Mouse (Mus musculus) heart, adult 2 months (tissue): ENCODE data around the gene Best1. TPM values are rescaled to one million over a fixed set of nuclear protein-coding genes. Genes with fewer than 3 reads are reported as not detected.

ENCODE experiments used
- DNase-seq, 2 experiments: peaks; one replicate each; pipeline ENCODE4 v3.0.0; 2021
- H3K27ac ChIP-seq: fragments of 200-600 bp; 2 replicates; pipeline ENCODE4 v1.8.1; 2022
- H3K27me3 ChIP-seq: fragments of 200-500 bp; 2 replicates; pipeline ENCODE4 v1.6.1; 2012; ENCODE audit warnings: mild to moderate bottlenecking, low read length, inconsistent platforms, mixed read lengths; ENCODE audit not compliant: control insufficient read depth, insufficient read depth
- H3K36me3 ChIP-seq: fragments of 200-500 bp; 2 replicates; pipeline ENCODE4 v1.6.1; 2012; ENCODE audit warnings: low read length, inconsistent platforms; ENCODE audit not compliant: control insufficient read depth, insufficient read depth
- H3K4me1 ChIP-seq: fragments of 200-500 bp; 2 replicates; pipeline ENCODE4 v1.6.1; 2011; ENCODE audit warnings: low read length; ENCODE audit not compliant: control insufficient read depth, insufficient read depth
- H3K4me3 ChIP-seq: fragments of 200-600 bp; 2 replicates; pipeline ENCODE4 v1.8.1; 2022
- H3K79me2 ChIP-seq: fragments of 200-500 bp; replicated peaks from 2 replicates; pipeline ENCODE4 v1.6.1; 2012; ENCODE audit warnings: mild to moderate bottlenecking, inconsistent platforms, low read length, moderate library complexity, mixed read lengths; ENCODE audit not compliant: control insufficient read depth, insufficient read depth
- H3K9ac ChIP-seq: fragments of 200-500 bp; 2 replicates; pipeline ENCODE4 v1.6.1; 2012; ENCODE audit warnings: low read depth, mild to moderate bottlenecking, control low read depth, inconsistent platforms, low read length, mixed read lengths
- CTCF ChIP-seq: fragments of 200-600 bp; IDR thresholded peaks from 2 replicates; pipeline ENCODE4 v1.8.1; 2022; ENCODE audit warnings: antibody characterized with exemption, mild to moderate bottlenecking, moderate library complexity
- EP300 ChIP-seq: fragments of 200-500 bp; IDR thresholded peaks from 2 replicates; pipeline ENCODE4 v1.6.1; 2011; ENCODE audit warnings: low read depth, low read length, control low read depth; ENCODE audit not compliant: insufficient read depth
- POLR2A ChIP-seq: fragments of 200-500 bp; IDR thresholded peaks from 2 replicates; pipeline ENCODE4 v1.6.1; 2011; ENCODE audit warnings: mild to moderate bottlenecking, low read depth, low read length, control low read depth; ENCODE audit not compliant: insufficient read depth
- WGBS: fragments of 180-500 bp; shearing (Covaris S2); methylation state at CpG from one replicate; pipeline ENCODE4 v1.1.7; 2018; 5-methylcytosine and 5-hydroxymethylcytosine counted together
- intact Hi-C: fragments of 180-260 bp; cut with DNase I; formaldehyde crosslinking; loops from one replicate; pipeline ENCODE4 v1.15.1; 2025
- polyA plus RNA-seq: library from polyadenylated mRNA; depleted of rRNA; stranded (reverse); fragments of >200 nt; gene quantifications from 2 replicates; pipeline ENCODE4 v1.2.3, GENCODE M21; 2012
- total RNA-seq, 2 experiments: library from RNA; stranded (reverse); gene quantifications; 2 replicates each; pipeline ENCODE4 v1.2.3; 2021

Gene Best1
- total and polyA plus RNA-seq, 3 experiments = 0.10 to 0.45 (median 0.11) TPM

GRCm38 (mm10) chr19:10033211-10033973, 32.0 kb upstream of the Best1 start:
- Histone ChIP-seq H3K27me3 (no peaks in the 10 kb centered on the region), H3K4me1 (no peaks in the 10 kb centered on the region), H3K36me3 (no peaks in the 10 kb centered on the region), H3K27ac (no peak overlapping the region), H3K9ac (no peak overlapping the region), H3K79me2 (no peaks in the 10 kb centered on the region), H3K4me3 (no peak overlapping the region)
- TF ChIP-seq EP300 = 0 out of 2 replicates have a peak, but pooled peaks have one; percentile 46
- peak; percentile 92 for TF ChIP-seq CTCF
- TF ChIP-seq POLR2A = no peak
- intact Hi-C loops = loop anchor here (1.0 to 2.0 kb wide), 2 partner anchors 33 to 117 kb away; no protein-coding TSS in a partner anchor
- WGBS = 38% methylated on average over 8 of the region's 8 CpGs
- peak; percentile 62 to 64 for DNase-seq

DNA sequence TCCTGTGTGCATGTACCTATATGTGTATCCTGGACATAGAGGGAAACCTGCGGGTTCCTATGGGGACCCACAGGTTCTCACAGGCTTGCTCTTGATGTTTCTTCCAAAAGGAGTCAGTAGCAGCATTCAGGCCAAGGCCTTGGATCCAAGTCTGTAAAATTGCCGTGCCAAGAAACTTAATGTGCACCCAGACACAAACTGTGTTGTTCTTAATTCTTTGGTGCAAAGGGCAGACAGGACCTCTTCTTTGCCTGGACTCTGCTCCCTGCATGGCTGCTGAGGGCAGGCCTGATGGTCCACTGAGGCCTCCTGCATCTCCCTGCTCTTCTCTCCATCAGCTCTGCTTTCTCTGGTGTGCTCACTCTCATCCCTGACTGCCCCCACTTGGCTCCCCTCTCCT, 28.3 kb upstream of the Best1 start:
- WGBS = 88% methylated on average over 2 of the region's 2 CpGs
- Histone ChIP-seq H3K79me2 (no peaks in the 10 kb centered on the region), H3K27me3 (no peaks in the 10 kb centered on the region), H3K4me3 (no peak overlapping the region), H3K4me1 (peaks cover 6% of the 10 kb centered on the region), H3K27ac (no peak overlapping the region), H3K36me3 (no peaks in the 10 kb centered on the region), H3K9ac (no peak overlapping the region)
- intact Hi-C loops = no loop called here
- DNase-seq = no peak
- TF ChIP-seq POLR2A (no peak), CTCF (no peak), EP300 (no peak)

DNA sequence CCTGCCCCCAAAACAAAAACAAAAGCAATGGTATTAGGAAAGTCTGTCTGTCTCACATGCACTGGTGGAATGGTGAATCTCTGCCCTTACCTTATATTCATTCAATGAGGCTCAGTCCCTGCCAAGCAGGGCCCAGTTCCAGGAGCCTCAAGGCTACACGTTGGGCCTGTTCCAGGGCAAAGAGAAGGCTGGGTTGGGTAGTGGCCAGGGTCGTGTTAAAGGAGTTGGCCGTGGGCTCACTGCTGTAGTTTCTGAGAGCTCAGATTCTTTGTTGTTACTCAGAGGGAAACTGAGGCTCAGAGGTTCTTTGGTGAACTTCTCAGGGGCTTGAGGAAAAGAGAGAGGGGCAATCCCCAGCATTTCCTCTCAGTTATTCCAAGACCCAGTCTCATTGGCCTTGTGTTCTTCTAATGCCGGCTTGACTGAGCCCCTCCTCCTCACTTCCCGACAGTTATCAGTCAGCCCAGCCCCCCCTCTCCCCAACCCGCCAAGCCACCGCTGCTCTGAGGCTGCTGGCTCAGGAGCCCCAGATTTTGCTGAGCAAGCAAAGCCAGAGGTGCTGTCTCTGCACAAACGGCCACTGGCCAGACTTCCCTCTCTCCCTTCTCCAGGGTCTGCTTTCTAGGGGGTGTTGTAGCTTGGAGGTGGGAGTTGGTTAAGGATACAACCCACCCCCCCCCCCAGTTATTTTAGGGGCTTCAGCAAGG, 23.9 kb upstream of the Best1 start:
- no peaks in the 10 kb centered on the region for H3K36me3 ChIP-seq
- DNase-seq = peak in 1 of 2 experiments; percentile 70
- TF ChIP-seq CTCF = no peak
- TF ChIP-seq POLR2A = peak; percentile 29; the same call in 1 of the 2 replicates
- no peak overlapping the region for H3K9ac ChIP-seq
- peaks cover 13% of the 10 kb centered on the region for H3K4me1 ChIP-seq
- H3K27ac ChIP-seq = peak overlapping the region; percentile 45
- intact Hi-C loops = no loop called here
- no peaks in the 10 kb centered on the region for H3K79me2 ChIP-seq
- no peak overlapping the region for H3K4me3 ChIP-seq
- under 1% methylated on average over 8 of the region's 8 CpGs for WGBS
- no peaks in the 10 kb centered on the region for H3K27me3 ChIP-seq

DNA sequence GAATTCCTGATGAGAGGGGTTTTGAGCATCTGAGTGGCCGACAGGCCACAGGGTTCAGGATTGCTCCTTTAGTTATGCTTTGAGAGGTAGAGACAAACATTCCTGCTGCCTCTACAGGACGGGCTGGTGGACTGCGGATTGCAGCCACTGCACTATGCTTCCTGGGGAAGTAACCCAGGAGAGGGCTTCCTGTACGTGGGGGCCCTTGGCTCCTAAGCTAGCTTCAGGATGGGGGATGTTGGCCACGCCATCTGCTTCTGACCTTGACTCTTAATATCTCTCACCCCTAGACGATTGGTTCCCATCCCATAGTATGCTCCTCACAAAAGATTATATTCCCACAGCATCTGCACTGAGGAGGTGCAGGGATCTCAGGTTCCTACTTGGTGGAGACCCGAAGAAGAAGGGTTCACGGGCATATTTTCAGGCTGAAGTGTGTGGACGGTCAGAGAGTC, 21.9 kb upstream of the Best1 start:
- H3K4me3 ChIP-seq = no peak overlapping the region
- H3K79me2 ChIP-seq = no peaks in the 10 kb centered on the region
- H3K4me1 ChIP-seq = peaks cover 17% of the 10 kb centered on the region
- no peaks in the 10 kb centered on the region for H3K27me3 ChIP-seq
- peak overlapping the region; percentile 67 for H3K27ac ChIP-seq
- TF ChIP-seq CTCF = no peak
- no peak for TF ChIP-seq EP300
- TF ChIP-seq POLR2A = no peak
- H3K9ac ChIP-seq = 0 out of 2 replicates have a peak overlapping the region, but pooled peaks have one; percentile 16
- 49% methylated on average over 9 of the region's 9 CpGs for WGBS
- no peaks in the 10 kb centered on the region for H3K36me3 ChIP-seq
- DNase-seq = no peak
- intact Hi-C loops = no loop called here

- no peaks in the 10 kb centered on the region for H3K27me3 ChIP-seq
- TF ChIP-seq CTCF (peak; percentile 69), EP300 (no peak)
- H3K27ac ChIP-seq = peak overlapping the region; percentile 67
- DNase-seq = no peak
- intact Hi-C loops = no loop called here
- H3K36me3 ChIP-seq = no peaks in the 10 kb centered on the region
- H3K4me3 ChIP-seq = no peak overlapping the region
- H3K4me1 ChIP-seq = peaks cover 18% of the 10 kb centered on the region
- H3K9ac ChIP-seq = 0 out of 2 replicates have a peak overlapping the region, but pooled peaks have one; percentile 16
- no peaks in the 10 kb centered on the region for H3K79me2 ChIP-seq
- WGBS = 66% methylated on average over 5 of the region's 5 CpGs
These were observed 21.2 kb upstream of the Best1 start for GRCm38 (mm10) chr19:10022414-10023303.
